Mouse (Mus musculus) E14TG2a.4 (cell line): ENCODE data around the gene Arid4b.

Experiments used
- CTCF ChIP-seq: conservative IDR thresholded peaks from 2 replicates; pipeline ENCODE4 v1.5.1; 2014; ENCODE audit warnings: low read length
- NANOG ChIP-seq: IDR thresholded peaks from 2 replicates; pipeline ENCODE4 v1.6.1; 2014; ENCODE audit warnings: borderline replicate concordance, low read length, mixed read lengths
- POU5F1 ChIP-seq: IDR thresholded peaks from 2 replicates; pipeline ENCODE4 v1.6.1; 2014; ENCODE audit warnings: low read length, borderline replicate concordance

GRCm38 (mm10) chr13:14040186-14040585 is 22.8 kb upstream of the Arid4b start:
- TF ChIP-seq CTCF (no peak), POU5F1 (no peak), NANOG (no peak)
